Mouse (Mus musculus) cortical plate, adult 2 months (tissue): ENCODE results near the gene Fryl. TPM values are rescaled to one million over a fixed set of nuclear protein-coding genes. Genes with fewer than 3 reads are reported as not detected.

Experiments used
- H3K27ac ChIP-seq: fragments of 200-500 bp; 2 replicates; pipeline ENCODE4 v1.5.1; 2012; ENCODE audit warnings: low read length, control low read depth, inconsistent platforms; ENCODE audit not compliant: insufficient read depth
- H3K4me1 ChIP-seq: fragments of 200-500 bp; 2 replicates; pipeline ENCODE4 v1.6.1; 2011; ENCODE audit warnings: low read length; ENCODE audit not compliant: control insufficient read depth, insufficient read depth
- H3K4me3 ChIP-seq: fragments of 200-500 bp; 2 replicates; pipeline ENCODE4 v1.5.1; 2011; ENCODE audit warnings: mild to moderate bottlenecking, low read length, control low read depth; ENCODE audit not compliant: insufficient read depth
- CTCF ChIP-seq: fragments of 200-500 bp; IDR thresholded peaks from 2 replicates; pipeline ENCODE4 v1.5.1; 2011; ENCODE audit warnings: mild to moderate bottlenecking, control low read depth, low read length; ENCODE audit not compliant: insufficient read depth; ENCODE audit errors: extremely low read depth
- POLR2A ChIP-seq: fragments of 200-500 bp; IDR thresholded peaks from 2 replicates; pipeline ENCODE4 v1.6.1; 2011; ENCODE audit warnings: mild to moderate bottlenecking, low read length, control low read depth; ENCODE audit not compliant: insufficient read depth; ENCODE audit errors: extremely low read depth
- polyA plus RNA-seq: library from polyadenylated mRNA; depleted of rRNA; stranded (reverse); fragments of >200 nt; gene quantifications from 2 replicates; pipeline ENCODE4 v1.2.3, GENCODE M21; 2012

Gene Fryl
- polyA plus RNA-seq, 1 experiment, result 50.3 TPM

GRCm38 (mm10) chr5:73285470-73285978, 29.1 kb upstream of the Fryl start:
- Histone ChIP-seq H3K4me3 (no peak overlapping the region), H3K4me1 (no peaks in the 10 kb centered on the region), H3K27ac (no peak overlapping the region)
- TF ChIP-seq POLR2A, result no peak
- no peak for TF ChIP-seq CTCF

GRCm38 (mm10) chr5:73284046-73284445, 27.6 kb upstream of the Fryl start:
- Histone ChIP-seq H3K4me3 (no peak overlapping the region), H3K4me1 (0 out of 2 replicates have a peak, but pooled peaks cover 2% of the 10 kb centered on the region), H3K27ac (no peak overlapping the region)
- TF ChIP-seq POLR2A (no peak), CTCF (no peak)

GRCm38 (mm10) chr5:73280567-73280850, 24.1 kb upstream of the Fryl start:
- 0 out of 2 replicates have a peak, but pooled peaks cover 2% of the 10 kb centered on the region for H3K4me1 ChIP-seq
- TF ChIP-seq POLR2A, result no peak
- no peak for TF ChIP-seq CTCF
- no peak overlapping the region for H3K4me3 ChIP-seq
- no peak overlapping the region for H3K27ac ChIP-seq

- peak overlapping the region; percentile 54 for H3K27ac ChIP-seq
- no peak for TF ChIP-seq POLR2A
- no peak for TF ChIP-seq CTCF
- no peak overlapping the region for H3K4me3 ChIP-seq
- 0 out of 2 replicates have a peak, but pooled peaks cover 2% of the 10 kb centered on the region for H3K4me1 ChIP-seq
Observed at GRCm38 (mm10) chr5:73279732-73280566, 23.5 kb upstream of the Fryl start.

- H3K27ac ChIP-seq, result peak overlapping the region; percentile 54; the same call in 1 of the 2 replicates
- no peak overlapping the region for H3K4me3 ChIP-seq
- TF ChIP-seq CTCF (no peak), POLR2A (no peak)
- 0 out of 2 replicates have a peak, but pooled peaks cover 2% of the 10 kb centered on the region for H3K4me1 ChIP-seq
Observed at GRCm38 (mm10) chr5:73279190-73279589, 22.8 kb upstream of the Fryl start.

GRCm38 (mm10) chr5:73274941-73275340, 18.5 kb upstream of the Fryl start:
- H3K4me1 ChIP-seq, result peaks cover 8% of the 10 kb centered on the region
- TF ChIP-seq POLR2A, result no peak
- no peak for TF ChIP-seq CTCF

GRCm38 (mm10) chr5:73273171-73273570, 16.8 kb upstream of the Fryl start:
- Histone ChIP-seq H3K4me3 (no peak overlapping the region), H3K4me1 (peaks cover 7% of the 10 kb centered on the region), H3K27ac (no peak overlapping the region)
- TF ChIP-seq POLR2A (no peak), CTCF (no peak)

More at GRCm38 (mm10) chr5:73274941-73275340, 18.5 kb upstream of the Fryl start:
- Histone ChIP-seq H3K27ac (no peak overlapping the region), H3K4me3 (no peak overlapping the region)

- Histone ChIP-seq H3K4me3 (no peak overlapping the region), H3K27ac (peak overlapping the region; percentile 58; the same call in 1 of the 2 replicates), H3K4me1 (peaks cover 7% of the 10 kb centered on the region)
- TF ChIP-seq POLR2A, result no peak
- TF ChIP-seq CTCF, result no peak
Observed at GRCm38 (mm10) chr5:73270612-73271011, 14.2 kb upstream of the Fryl start.

- TF ChIP-seq POLR2A, result no peak
- no peak for TF ChIP-seq CTCF
- H3K4me3 ChIP-seq, result no peak overlapping the region
Observed at GRCm38 (mm10) chr5:73268636-73269213, 12.3 kb upstream of the Fryl start.

GRCm38 (mm10) chr5:73265460-73265859, 9.0 kb upstream of the Fryl start:
- H3K27ac ChIP-seq, result no peak overlapping the region
- no peak overlapping the region for H3K4me3 ChIP-seq
- no peak for TF ChIP-seq POLR2A
- TF ChIP-seq CTCF, result no peak
- peaks cover 1% of the 10 kb centered on the region; the same call in 1 of the 2 replicates for H3K4me1 ChIP-seq

More at GRCm38 (mm10) chr5:73268636-73269213, 12.3 kb upstream of the Fryl start:
- H3K27ac ChIP-seq, result no peak overlapping the region
- H3K4me1 ChIP-seq, result peaks cover 7% of the 10 kb centered on the region
